Mouse (Mus musculus): Measurements from ENCODE around the gene Cdk5r1.
"Not testable (repeated sequence)": the region's sequence is repeated elsewhere in the genome, so short reads cannot be mapped to it uniquely, and the experiment has no call there.

GRCm38 (mm10) chr11:80463605-80464130 lies 13.2 kb upstream of the Cdk5r1 start:
- peak; percentile 24; the same call in 1 of the 2 replicates for TF ChIP-seq CTCF (IDR thresholded peaks at IDR 0.05; ENCODE audit: low read depth)
- TF ChIP-seq EP300 (IDR thresholded peaks at IDR 0.05; ENCODE audit: low read depth), result not testable (repeated sequence)

Measured in liver, embryonic 14.5 days (tissue).